ENCODE assay signal across 13 mouse cellular contexts in genomic region chr2:23052523-23052922, GRCm38 (mm10). TPM values are rescaled to one million over a fixed set of nuclear protein-coding genes. Genes with fewer than 3 reads are reported as not detected.
DNase-seq lines count a peak whose midpoint lies in the region; ATAC-seq and TF ChIP-seq lines count a peak whose summit lies in the region.
"Had no signal": no experiment of that assay in that cellular context is flagged by ENCODE, and none has a peak within 500 bp of the region (broad histone marks: within the 10 kb centered on the region; RNA-seq: fewer than 3 reads in every experiment).

No protein-coding gene starts in this region.

- H3K36me3 ChIP-seq in liver, adult 2 months (ENCODE audit: control insufficient read depth, insufficient read depth, low read length) = no peaks in the 10 kb centered on the region
- no peaks in the 10 kb centered on the region for H3K36me3 ChIP-seq in liver, embryonic 12.5 days
- H3K36me3 ChIP-seq in liver, embryonic 16.5 days (ENCODE audit: control insufficient read depth, insufficient read depth) = no peaks in the 10 kb centered on the region
- H3K36me3 ChIP-seq in myocyte (ENCODE audit: control insufficient read depth, insufficient read depth) = no peaks in the 10 kb centered on the region
- H3K36me3 ChIP-seq in forebrain, embryonic 11.5 days (ENCODE audit: control insufficient read depth, insufficient read depth, low read length) = no peaks in the 10 kb centered on the region
- H3K36me3 ChIP-seq: forebrain, embryonic 10.5 days; limb, embryonic 12.5 days; neural tube, embryonic 12.5 days had no signal

- no peaks in the 10 kb centered on the region for H3K9me3 ChIP-seq in liver, embryonic 12.5 days (replicated peaks)
- no peaks in the 10 kb centered on the region for H3K9me3 ChIP-seq in liver, embryonic 16.5 days (replicated peaks; ENCODE audit: control insufficient read depth, low read length)
- no peaks in the 10 kb centered on the region for H3K9me3 ChIP-seq in forebrain, embryonic 11.5 days (ENCODE audit: control insufficient read depth, low read length)
- H3K9me3 ChIP-seq: forebrain, embryonic 10.5 days; limb, embryonic 12.5 days; neural tube, embryonic 12.5 days had no signal

- H3K79me2 ChIP-seq in liver, adult 2 months (ENCODE audit: control insufficient read depth, insufficient read depth, low read length) = no peaks in the 10 kb centered on the region
- H3K79me2 ChIP-seq in myocyte (ENCODE audit: control insufficient read depth, insufficient read depth) = no peaks in the 10 kb centered on the region

- peak; percentile 19 for DNase-seq in liver, adult 2 months (ENCODE audit: extremely low read depth, low read depth, low spot score)
- DNase-seq in heart, adult 9 months (ENCODE audit: low spot score in 2 of 2) = peak; percentile 32 to 47
- no peak for DNase-seq in thymus, adult 18-20 months
- DNase-seq in forebrain, embryonic 11.5 days (ENCODE audit: low spot score) = no peak
- DNase-seq: adrenal gland, postnatal 25 days; cerebellum, adult 2 months; kidney, adult 11 months had no signal

- no peaks in the 10 kb centered on the region for H3K27me3 ChIP-seq in liver, adult 2 months (ENCODE audit: control insufficient read depth, insufficient read depth, low read length)
- no peaks in the 10 kb centered on the region for H3K27me3 ChIP-seq in liver, embryonic 12.5 days (replicated peaks)
- no peaks in the 10 kb centered on the region for H3K27me3 ChIP-seq in liver, embryonic 16.5 days (ENCODE audit: control insufficient read depth, insufficient read depth, low read depth, low read length)
- H3K27me3 ChIP-seq in myocyte (ENCODE audit: control insufficient read depth, insufficient read depth, insufficient read length) = no peaks in the 10 kb centered on the region
- no peaks in the 10 kb centered on the region for H3K27me3 ChIP-seq in forebrain, embryonic 11.5 days (ENCODE audit: control insufficient read depth, insufficient read depth, low read length)
- H3K27me3 ChIP-seq: limb, embryonic 12.5 days; neural tube, embryonic 12.5 days had no signal

- H3K4me3 ChIP-seq in liver, adult 2 months (ENCODE audit: insufficient read depth, low read depth, low read length) = no peak overlapping the region
- H3K4me3 ChIP-seq in liver, embryonic 12.5 days = no peak overlapping the region
- no peak overlapping the region for H3K4me3 ChIP-seq in liver, embryonic 16.5 days (ENCODE audit: low read depth, low read length)
- H3K4me3 ChIP-seq in myocyte = no peak overlapping the region
- H3K4me3 ChIP-seq in forebrain, embryonic 11.5 days (ENCODE audit: low read depth, low read length) = no peak overlapping the region
- H3K4me3 ChIP-seq: forebrain, embryonic 10.5 days; limb, embryonic 12.5 days; neural tube, embryonic 12.5 days had no signal

- H3K4me2 ChIP-seq in liver, embryonic 12.5 days = no peak overlapping the region
- no peak overlapping the region for H3K4me2 ChIP-seq in liver, embryonic 16.5 days (ENCODE audit: low read depth, low read length)
- peak overlapping the region; percentile 31 for H3K4me2 ChIP-seq in myocyte (ENCODE audit: low read depth)
- H3K4me2 ChIP-seq in forebrain, embryonic 11.5 days (ENCODE audit: low read depth, low read length, severe bottlenecking) = no peak overlapping the region
- H3K4me2 ChIP-seq: limb, embryonic 12.5 days; neural tube, embryonic 12.5 days had no signal

- no peak for ATAC-seq in liver, embryonic 12.5 days
- ATAC-seq in liver, embryonic 16.5 days (ENCODE audit: low read depth) = peak; percentile 37; the same call in 1 of the 2 replicates
- no peak for ATAC-seq in forebrain, embryonic 11.5 days (replicated peaks; ENCODE audit: low FRiP score)

- H3K9ac ChIP-seq in liver, adult 2 months (ENCODE audit: low read depth, low read length) = no peak overlapping the region
- no peak overlapping the region for H3K9ac ChIP-seq in liver, embryonic 12.5 days
- no peak overlapping the region for H3K9ac ChIP-seq in liver, embryonic 16.5 days (ENCODE audit: low read depth, low read length)
- no peak overlapping the region for H3K9ac ChIP-seq in forebrain, embryonic 11.5 days (ENCODE audit: low read length)
- H3K9ac ChIP-seq: limb, embryonic 12.5 days; neural tube, embryonic 12.5 days had no signal

- WGBS in liver, adult 2 months = 74% methylated on average over 6 of the region's 6 CpGs
- WGBS in liver, embryonic 12.5 days (ENCODE audit: insufficient replicate concordance) = 32% methylated on average over 6 of the region's 6 CpGs
- WGBS in liver, embryonic 16.5 days (ENCODE audit: insufficient replicate concordance) = 24% methylated on average over 6 of the region's 6 CpGs
- WGBS in forebrain, embryonic 11.5 days = 83% methylated on average over 6 of the region's 6 CpGs

- no peak overlapping the region for H3K27ac ChIP-seq in liver, adult 2 months (replicated peaks; ENCODE audit: insufficient read depth, low read depth, low read length)
- H3K27ac ChIP-seq in liver, embryonic 12.5 days = no peak overlapping the region
- no peak overlapping the region for H3K27ac ChIP-seq in liver, embryonic 16.5 days (ENCODE audit: low read length)
- no peak overlapping the region for H3K27ac ChIP-seq in forebrain, embryonic 11.5 days (ENCODE audit: low read depth, low read length)
- H3K27ac ChIP-seq: forebrain, embryonic 10.5 days; limb, embryonic 12.5 days; neural tube, embryonic 12.5 days had no signal

- TF ChIP-seq CTCF in liver, adult 2 months (IDR thresholded peaks at IDR 0.05; ENCODE audit: low read depth, low read length) = no peak

- H3ac ChIP-seq in myocyte (ENCODE audit: control insufficient read depth, insufficient read length) = no peak overlapping the region

- TF ChIP-seq POLR2A in liver, adult 2 months (IDR thresholded peaks at IDR 0.05; ENCODE audit: extremely low read depth, insufficient read depth, low read length) = no peak
- no peak for TF ChIP-seq POLR2A in myocyte (IDR thresholded peaks at IDR 0.05; ENCODE audit: insufficient read length, low read depth)

- no peaks in the 10 kb centered on the region for H3K4me1 ChIP-seq in liver, adult 2 months (ENCODE audit: control insufficient read depth, insufficient read depth, low read length)
- H3K4me1 ChIP-seq in liver, embryonic 12.5 days = peaks cover 5% of the 10 kb centered on the region; the same call in 1 of the 2 replicates
- H3K4me1 ChIP-seq in liver, embryonic 16.5 days (ENCODE audit: control insufficient read depth, low read depth, low read length) = no peaks in the 10 kb centered on the region
- no peaks in the 10 kb centered on the region for H3K4me1 ChIP-seq in forebrain, embryonic 11.5 days (replicated peaks; ENCODE audit: control insufficient read depth, insufficient read depth, low read length)
- H3K4me1 ChIP-seq: forebrain, embryonic 10.5 days; limb, embryonic 12.5 days; neural tube, embryonic 12.5 days had no signal

TF ChIP-seq in myocyte, 11 proteins besides CTCF, POLR2A, EP300 and RAD21:
- TF ChIP-seq USF1 (IDR thresholded peaks at IDR 0.05; ENCODE audit: low read depth) (no peak), MYOG (IDR thresholded peaks at IDR 0.05; ENCODE audit: control insufficient read depth in 1 of 3, insufficient read depth in 1 of 3, insufficient read length in 2 of 3, low read depth in 2 of 3) (peak in 2 of 3 experiments; percentile 37 to 76), MYOD1 (IDR thresholded peaks at IDR 0.05; ENCODE audit: control insufficient read depth in 1 of 3, insufficient read length in 2 of 3, low read depth in 2 of 3) (peak in 2 of 3 experiments; percentile 58 to 61)

RNA-seq across cellular contexts. Expression of gene Abi1, which starts 12.5 kb away (rescaled TPM):
- 35.6 and 36.0 TPM in 2 replicates for total RNA-seq in liver, adult 2 months (2014; rRNA removed)
- polyA plus RNA-seq in liver, adult 2 months (2012; rRNA removed) = 50.1 and 53.9 TPM in 2 replicates
- 21.0 and 21.3 TPM in 2 replicates for polyA plus RNA-seq in liver, embryonic 12.5 days (2016; fragmentation: Nextera tagmentation; extraction: Ambion mirVana)
- 19.9 and 20.9 TPM in 2 replicates for polyA plus RNA-seq in liver, embryonic 16.5 days (2015; fragmentation: Nextera tagmentation; extraction: Ambion mirVana)
- 28.0 TPM for polyA plus RNA-seq in myocyte (2012; fragmentation: generic; extraction: Trizol)
- 38.9 and 47.9 TPM in 2 replicates for polyA plus RNA-seq in forebrain, embryonic 11.5 days (2014; fragmentation: Nextera tagmentation; extraction: Ambion mirVana)

RNA-seq across cellular contexts. Expression of gene Acbd5, which starts 15.4 kb away (rescaled TPM):
- total RNA-seq in liver, adult 2 months (2014; rRNA removed) = 168 and 189 TPM in 2 replicates
- polyA plus RNA-seq in liver, adult 2 months (2012; rRNA removed) = 23.2 and 24.2 TPM in 2 replicates
- polyA plus RNA-seq in liver, embryonic 12.5 days (2016; fragmentation: Nextera tagmentation; extraction: Ambion mirVana) = 18.3 and 18.6 TPM in 2 replicates
- 18.5 and 20.1 TPM in 2 replicates for polyA plus RNA-seq in liver, embryonic 16.5 days (2015; fragmentation: Nextera tagmentation; extraction: Ambion mirVana)
- polyA plus RNA-seq in myocyte (2012; fragmentation: generic; extraction: Trizol) = 5.0 TPM
- polyA plus RNA-seq in forebrain, embryonic 11.5 days (2014; fragmentation: Nextera tagmentation; extraction: Ambion mirVana) = 40.6 and 40.7 TPM in 2 replicates

Comparison
In these comparisons a context has a peak if more than half of its experiments do, and no peak if none do; other contexts are left out.
1. DNase-seq: peak in liver, adult 2 months (single experiment) and heart, adult 9 months (2 of 2); none in thymus, adult 18-20 months (0 of 2) and forebrain, embryonic 11.5 days (single experiment).